Mouse (Mus musculus) liver, postnatal 0 days (tissue): ENCODE results near the gene Wdr25. TPM values are rescaled to one million over a fixed set of nuclear protein-coding genes. Genes with fewer than 3 reads are reported as not detected.
"Not testable (repeated sequence)": the region's sequence is repeated elsewhere in the genome, so short reads cannot be mapped to it uniquely, and the experiment has no call there.

Experiments
- ATAC-seq: fragments of 200-750 bp; cut with Nextera tagmentation; 2 replicates; pipeline ENCODE4 v1.8.0; 2017; ENCODE audit warnings: mild to moderate bottlenecking, moderate library complexity
- DNase-seq: peaks from one replicate; pipeline ENCODE4 v3.0.0-alpha.2; 2016
- H3K27ac ChIP-seq: fragments of 300-500 bp; sonication (generic); 2 replicates; pipeline ENCODE4 v1.5.1; 2014; ENCODE audit warnings: antibody characterized with exemption, moderate library complexity, mild to moderate bottlenecking, low read depth
- H3K27me3 ChIP-seq: fragments of 300-500 bp; sonication (generic); 2 replicates; pipeline ENCODE4 v1.6.1; 2014; ENCODE audit warnings: low read length, control low read depth, mixed read lengths; ENCODE audit not compliant: insufficient read depth
- H3K36me3 ChIP-seq: fragments of 300-500 bp; sonication (generic); replicated peaks from 2 replicates; pipeline ENCODE4 v1.6.1; 2014; ENCODE audit warnings: mild to moderate bottlenecking, control low read depth, low read length, moderate library complexity, mixed read lengths; ENCODE audit not compliant: insufficient read depth
- H3K4me1 ChIP-seq: fragments of 300-500 bp; sonication (generic); 2 replicates; pipeline ENCODE4 v1.6.1; 2014; ENCODE audit warnings: antibody characterized with exemption, mild to moderate bottlenecking, control low read depth; ENCODE audit not compliant: insufficient read depth
- H3K4me2 ChIP-seq: fragments of 300-500 bp; sonication (generic); 2 replicates; pipeline ENCODE4 v1.6.1; 2014; ENCODE audit warnings: low read depth, mild to moderate bottlenecking, low read length, moderate library complexity, mixed read lengths
- H3K4me3 ChIP-seq: fragments of 300-500 bp; sonication (generic); 2 replicates; pipeline ENCODE4 v1.5.1; 2014; ENCODE audit warnings: low read depth, low read length
- H3K9ac ChIP-seq: fragments of 300-500 bp; sonication (generic); replicated peaks from 2 replicates; pipeline ENCODE4 v1.6.1; 2014; ENCODE audit warnings: mild to moderate bottlenecking, moderate library complexity
- H3K9me3 ChIP-seq: fragments of 300-500 bp; sonication (generic); 2 replicates; pipeline ENCODE4 v1.6.1; 2016; ENCODE audit warnings: mild to moderate bottlenecking, control low read depth, low read length, mixed read lengths
- CTCF ChIP-seq: sonication (generic); IDR thresholded peaks from 2 replicates; pipeline ENCODE4 v1.5.1; 2016; ENCODE audit warnings: antibody characterized with exemption, low read depth
- EP300 ChIP-seq: IDR thresholded peaks from 2 replicates; pipeline ENCODE4 v1.6.1; 2016; ENCODE audit warnings: antibody characterized with exemption, low read depth, mild to moderate bottlenecking
- WGBS: fragments of 180-500 bp; shearing (Covaris S2); extraction: QIAGEN DNeasy Blood & Tissue Kit; methylation state at CpG from one replicate; pipeline ENCODE4 v1.1.7; 2014; ENCODE audit not compliant: insufficient replicate concordance; 5-methylcytosine and 5-hydroxymethylcytosine counted together
- polyA plus RNA-seq: library from polyadenylated mRNA; unstranded; fragments of >200 nt; fragmentation: Nextera tagmentation; extraction: Ambion mirVana; gene quantifications from 2 replicates; pipeline ENCODE4 v1.2.1, GENCODE M21; 2015

Wdr25 gene
- 2.4 and 2.6 TPM in 2 replicates for polyA plus RNA-seq

- TF ChIP-seq EP300 (no peak), CTCF (no peak)
- peak within 1 kb of the TSS; percentile 76 for H3K27ac ChIP-seq
- peak within 1 kb of the TSS; percentile 82 for H3K9ac ChIP-seq
- peak within 1 kb of the TSS; percentile 88 for H3K4me3 ChIP-seq
- 13% methylated on average over 12 of the region's 12 CpGs for WGBS
- ATAC-seq (no peak), DNase-seq (peak; percentile 33)
- no peaks in the 10 kb centered on the region for H3K9me3 ChIP-seq
- peaks cover 2% of the 10 kb centered on the region; the same call in 1 of the 2 replicates for H3K36me3 ChIP-seq
- H3K4me1 ChIP-seq: peaks cover 13% of the 10 kb centered on the region
- H3K4me2 ChIP-seq: peak within 1 kb of the TSS; percentile 97
- no peaks in the 10 kb centered on the region for H3K27me3 ChIP-seq
Measured at GRCm38 (mm10) chr12:108892989-108893714, at the start of gene Wdr25. Wdr25 (plus strand) TSS chr12:108893631.

- peak; percentile 31 for TF ChIP-seq CTCF
- H3K27me3 ChIP-seq, H3K36me3 ChIP-seq, H3K4me2 ChIP-seq, H3K9me3 ChIP-seq, H3K9ac ChIP-seq, H3K4me1 ChIP-seq, DNase-seq, ATAC-seq, H3K4me3 ChIP-seq: not testable (repeated sequence)
- WGBS: 81% methylated on average over 3 of the region's 3 CpGs
- peak overlapping the region; percentile 98; the same call in 1 of the 2 replicates for H3K27ac ChIP-seq
Measured at GRCm38 (mm10) chr12:108848033-108848432, 45.4 kb upstream of the Wdr25 start.

- ATAC-seq (peak; percentile 57), DNase-seq (peak; percentile 67)
- peaks cover 9% of the 10 kb centered on the region for H3K4me1 ChIP-seq
- TF ChIP-seq EP300 (no peak), CTCF (no peak)
- H3K9me3 ChIP-seq: no peaks in the 10 kb centered on the region
- H3K27ac ChIP-seq: peak overlapping the region; percentile 98
- peak overlapping the region; percentile 26; the same call in 1 of the 2 replicates for H3K9ac ChIP-seq
- H3K36me3 ChIP-seq: peaks cover 2% of the 10 kb centered on the region; the same call in 1 of the 2 replicates
- no peak overlapping the region for H3K4me3 ChIP-seq
- H3K27me3 ChIP-seq: no peaks in the 10 kb centered on the region
- no peak overlapping the region for H3K4me2 ChIP-seq
- 72% methylated on average over 4 of the region's 4 CpGs for WGBS
Measured at GRCm38 (mm10) chr12:108849488-108850022, 43.9 kb upstream of the Wdr25 start.

- Histone ChIP-seq H3K27ac (peak overlapping the region; percentile 98), H3K27me3 (no peaks in the 10 kb centered on the region), H3K4me2 (no peak overlapping the region), H3K9me3 (no peaks in the 10 kb centered on the region), H3K9ac (no peak overlapping the region; the same call in 1 of the 2 replicates), H3K4me1 (peaks cover 9% of the 10 kb centered on the region), H3K4me3 (no peak overlapping the region), H3K36me3 (peaks cover 2% of the 10 kb centered on the region; the same call in 1 of the 2 replicates)
- WGBS: 49% methylated on average over 8 of the region's 8 CpGs
- ATAC-seq (peak; percentile 77), DNase-seq (peak; percentile 80)
- peak; percentile 93 for TF ChIP-seq EP300
- no peak for TF ChIP-seq CTCF
Measured at GRCm38 (mm10) chr12:108850129-108850528, 43.3 kb upstream of the Wdr25 start.

GRCm38 (mm10) chr12:108850886-108851285 lies 42.5 kb upstream of the Wdr25 start:
- Histone ChIP-seq H3K9me3 (no peaks in the 10 kb centered on the region), H3K36me3 (0 out of 2 replicates have a peak, but pooled peaks cover 2% of the 10 kb centered on the region), H3K4me2 (peak overlapping the region; percentile 67), H3K4me3 (peak overlapping the region; percentile 44), H3K27ac (peak overlapping the region; percentile 98), H3K9ac (peak overlapping the region; percentile 72), H3K4me1 (peaks cover 9% of the 10 kb centered on the region), H3K27me3 (no peaks in the 10 kb centered on the region)
- TF ChIP-seq EP300 (peak; percentile 35; the same call in 1 of the 2 replicates), CTCF (no peak)
- WGBS: 71% methylated on average over 8 of the region's 8 CpGs
- DNase-seq (peak; percentile 67), ATAC-seq (peak; percentile 48)

- no peaks in the 10 kb centered on the region for H3K27me3 ChIP-seq
- H3K4me3 ChIP-seq: peak overlapping the region; percentile 44
- peak overlapping the region; percentile 67 for H3K4me2 ChIP-seq
- H3K4me1 ChIP-seq: peaks cover 9% of the 10 kb centered on the region
- TF ChIP-seq CTCF (no peak), EP300 (no peak)
- peak overlapping the region; percentile 72 for H3K9ac ChIP-seq
- WGBS: 76% methylated on average over 8 of the region's 8 CpGs
- DNase-seq (peak; percentile 55), ATAC-seq (no peak)
- 0 out of 2 replicates have a peak, but pooled peaks cover 2% of the 10 kb centered on the region for H3K36me3 ChIP-seq
- H3K9me3 ChIP-seq: no peaks in the 10 kb centered on the region
- peak overlapping the region; percentile 98 for H3K27ac ChIP-seq
Measured at GRCm38 (mm10) chr12:108852822-108853221, 40.6 kb upstream of the Wdr25 start.
